24 mouse cellular contexts compared by ENCODE assay signal in genomic region chr12:78800036-78800435, GRCm38 (mm10). TPM values are rescaled to one million over a fixed set of nuclear protein-coding genes. Genes with fewer than 3 reads are reported as not detected.
A peak's percentile ranks its signal among the peaks of the same experiment; 100 is the strongest.
DNase-seq lines count a peak whose midpoint lies in the region; ATAC-seq and TF ChIP-seq lines count a peak whose summit lies in the region.
"Had no signal": no experiment of that assay in that cellular context is flagged by ENCODE, and none has a peak within 500 bp of the region (broad histone marks: within the 10 kb centered on the region; RNA-seq: fewer than 3 reads in every experiment).

No protein-coding gene starts in this region.

- H3K4me1 ChIP-seq in testis, adult 2 months (ENCODE audit: control insufficient read depth, insufficient read depth, low read length), result no peaks in the 10 kb centered on the region
- H3K4me1 ChIP-seq: embryonic facial prominence, embryonic 12.5 days; embryonic facial prominence, embryonic 15.5 days; hindbrain, embryonic 12.5 days; hindbrain, embryonic 15.5 days had no signal

- peak overlapping the region; percentile 15; the same call in 1 of the 2 replicates for H3K27ac ChIP-seq in layer of hippocampus, adult 2 months
- peak overlapping the region; percentile 49 for H3K27ac ChIP-seq in testis, adult 2 months (ENCODE audit: control insufficient read depth, insufficient read depth, low read depth, low read length)
- H3K27ac ChIP-seq: embryonic facial prominence, embryonic 12.5 days; embryonic facial prominence, embryonic 15.5 days; gastrocnemius, adult 2 months; hindbrain, embryonic 12.5 days; hindbrain, embryonic 15.5 days had no signal

- no peak for TF ChIP-seq CTCF in layer of hippocampus, adult 2 months (conservative IDR thresholded peaks at IDR 0.05)
- TF ChIP-seq CTCF in testis, adult 2 months (IDR thresholded peaks at IDR 0.05; ENCODE audit: control insufficient read depth, insufficient read depth, insufficient replicate concordance, low read depth, low read length), result no peak

- DNase-seq in layer of hippocampus, adult 2 months (ENCODE audit: low spot score in 2 of 2), result no peak
- DNase-seq in layer of hippocampus, adult 9-10 months (ENCODE audit: low spot score), result no peak
- DNase-seq in testis, postnatal 10 days (ENCODE audit: low spot score), result no peak
- DNase-seq in embryo, embryonic 10 days (ENCODE audit: low spot score), result no peak
- DNase-seq in lung, postnatal 4 days, result no peak
- no peak for DNase-seq in gastrocnemius, postnatal 4 days (ENCODE audit: low spot score in 2 of 2)
- DNase-seq: adrenal gland, adult 2 months; adrenal gland, postnatal 14 days; B cell, adult 2 months; cerebellum, adult 11 months; cerebellum, adult 2 months; cerebellum, adult 9-11 months; cerebellum, postnatal 25 days; forebrain, postnatal 0 days; gastrocnemius, adult 2 months; gastrocnemius, postnatal 25 days; heart, adult 11 months had no signal

- H3K27me3 ChIP-seq in testis, adult 2 months (ENCODE audit: control insufficient read depth, insufficient read depth, low read length), result no peaks in the 10 kb centered on the region
- H3K27me3 ChIP-seq: embryonic facial prominence, embryonic 12.5 days; embryonic facial prominence, embryonic 15.5 days; hindbrain, embryonic 12.5 days; hindbrain, embryonic 15.5 days had no signal

- ATAC-seq in megakaryocyte, adult 5-6 weeks (ENCODE audit: poor library complexity, severe bottlenecking), result peak; percentile 63
- ATAC-seq: forebrain, embryonic 14.5 days; forebrain, postnatal 0 days had no signal

- TF ChIP-seq POLR2A in testis, adult 2 months (IDR thresholded peaks at IDR 0.05; ENCODE audit: control insufficient read depth, low read depth, low read length), result no peak

- no peak overlapping the region for H3K4me3 ChIP-seq in layer of hippocampus, adult 2 months
- H3K4me3 ChIP-seq in testis, adult 2 months (ENCODE audit: control insufficient read depth, low read depth, low read length), result no peak overlapping the region
- H3K4me3 ChIP-seq: embryonic facial prominence, embryonic 12.5 days; embryonic facial prominence, embryonic 15.5 days; gastrocnemius, adult 2 months; hindbrain, embryonic 12.5 days; hindbrain, embryonic 15.5 days had no signal

- H3K36me3 ChIP-seq in testis, adult 2 months (ENCODE audit: control insufficient read depth, insufficient read depth, low read length), result no peaks in the 10 kb centered on the region

RNA-seq across cellular contexts. Expression of gene Mpp5, which starts 51.3 kb away (rescaled TPM):
- total RNA-seq in layer of hippocampus, adult 2 months (2021), result 10 to 100 TPM; 31.4 to 31.7 TPM
- 5.7 and 7.5 TPM in 2 replicates for polyA plus RNA-seq in testis, adult 2 months (2012; rRNA removed)
- 5.1 and 10.1 TPM in 2 replicates for total RNA-seq in megakaryocyte, adult 5-6 weeks (2015)
- 23.9 and 27.7 TPM in 2 replicates for total RNA-seq in megakaryocyte, adult 5-6 weeks (2017)
- 10 to 100 TPM; 24.2 to 29.6 TPM for total RNA-seq in gastrocnemius, postnatal 4 days (2021)
